Mouse (Mus musculus) forebrain, embryonic 11.5 days (tissue): ENCODE results near the gene Ptprm. TPM values are rescaled to one million over a fixed set of nuclear protein-coding genes. Genes with fewer than 3 reads are reported as not detected.

Experiments
- ATAC-seq: fragments of 200-750 bp; cut with Nextera tagmentation; replicated peaks from 2 replicates; pipeline ENCODE4 v1.8.0; 2017; ENCODE audit warnings: moderate TSS enrichment; ENCODE audit not compliant: low FRiP score
- DNase-seq: peaks from one replicate; pipeline ENCODE4 v3.0.0-alpha.2; 2017; ENCODE audit warnings: low spot score
- H3K27ac ChIP-seq: fragments of 300-500 bp; sonication (generic); 2 replicates; pipeline ENCODE4 v1.5.1; 2014; ENCODE audit warnings: low read depth, low read length
- H3K27me3 ChIP-seq: fragments of 300-500 bp; sonication (generic); 2 replicates; pipeline ENCODE4 v1.6.1; 2014; ENCODE audit warnings: mild to moderate bottlenecking, low read length, mixed read lengths; ENCODE audit not compliant: control insufficient read depth, insufficient read depth
- H3K36me3 ChIP-seq: fragments of 300-500 bp; sonication (generic); 2 replicates; pipeline ENCODE4 v1.6.1; 2014; ENCODE audit warnings: mild to moderate bottlenecking, low read length, moderate library complexity, mixed read lengths; ENCODE audit not compliant: control insufficient read depth, insufficient read depth
- H3K4me1 ChIP-seq: fragments of 300-500 bp; sonication (generic); replicated peaks from 2 replicates; pipeline ENCODE4 v1.6.1; 2014; ENCODE audit warnings: low read length, mixed read lengths; ENCODE audit not compliant: control insufficient read depth, insufficient read depth
- H3K4me2 ChIP-seq: fragments of 300-500 bp; sonication (generic); 2 replicates; pipeline ENCODE4 v1.6.1; 2014; ENCODE audit warnings: low read depth, mild to moderate bottlenecking, low read length, moderate library complexity, mixed read lengths; ENCODE audit not compliant: severe bottlenecking
- H3K4me3 ChIP-seq: fragments of 300-500 bp; sonication (generic); 2 replicates; pipeline ENCODE4 v1.5.1; 2014; ENCODE audit warnings: low read depth, low read length
- H3K9ac ChIP-seq: fragments of 300-500 bp; sonication (generic); 2 replicates; pipeline ENCODE4 v1.6.1; 2014; ENCODE audit warnings: low read length
- H3K9me3 ChIP-seq: fragments of 300-500 bp; sonication (generic); 2 replicates; pipeline ENCODE4 v1.6.1; 2016; ENCODE audit warnings: low read length, mixed read lengths; ENCODE audit not compliant: control insufficient read depth
- WGBS: fragments of 180-500 bp; shearing (Covaris S2); extraction: QIAGEN DNeasy Blood & Tissue Kit; methylation state at CpG from one replicate; pipeline ENCODE4 v1.1.7; 2014; 5-methylcytosine and 5-hydroxymethylcytosine counted together
- polyA plus RNA-seq: library from polyadenylated mRNA; unstranded; fragments of >200 nt; fragmentation: Nextera tagmentation; extraction: Ambion mirVana; gene quantifications from 2 replicates; pipeline ENCODE4 v1.2.1, GENCODE M21; 2014

Gene Ptprm
- polyA plus RNA-seq, 1 experiment from 2014 or later: 11.7 TPM

- H3K9me3 ChIP-seq: no peaks in the 10 kb centered on the region
- H3K27ac ChIP-seq: no peak overlapping the region
- WGBS: 52% methylated on average over 2 of the region's 2 CpGs
- H3K4me1 ChIP-seq: no peaks in the 10 kb centered on the region
- H3K4me2 ChIP-seq: no peak overlapping the region
- no peaks in the 10 kb centered on the region for H3K27me3 ChIP-seq
- no peak for DNase-seq
- H3K9ac ChIP-seq: no peak overlapping the region
- no peak overlapping the region for H3K4me3 ChIP-seq
- no peaks in the 10 kb centered on the region for H3K36me3 ChIP-seq
- ATAC-seq: peak; percentile 24; the same call in 1 of the 2 replicates
Observed at GRCm38 (mm10) chr17:67175836-67176235, 178.4 kb downstream of the Ptprm start.

DNA sequence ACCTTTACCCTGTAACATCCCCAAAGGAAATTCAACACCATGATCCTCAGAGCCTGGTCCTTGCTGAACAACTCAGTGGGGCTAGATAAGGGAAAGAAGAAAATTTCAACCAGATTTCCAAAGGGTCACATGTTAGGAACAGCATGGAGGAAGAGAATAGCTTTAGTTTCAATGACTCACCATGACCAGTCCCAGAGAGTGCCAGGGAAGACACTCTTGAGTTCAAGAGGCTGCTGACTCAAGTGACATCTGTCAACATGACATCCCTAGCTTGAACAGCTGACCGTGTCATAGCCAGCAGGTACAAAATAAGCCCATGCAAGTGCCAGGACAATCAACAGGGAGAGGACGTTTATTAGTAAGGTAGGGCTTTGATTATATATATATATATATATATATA is 182.9 kb downstream of the Ptprm start:
- ATAC-seq (no peak), DNase-seq (no peak)
- Histone ChIP-seq H3K4me2 (no peak overlapping the region), H3K4me3 (no peak overlapping the region), H3K9ac (no peak overlapping the region), H3K9me3 (no peaks in the 10 kb centered on the region), H3K27ac (no peak overlapping the region), H3K4me1 (no peaks in the 10 kb centered on the region), H3K36me3 (no peaks in the 10 kb centered on the region), H3K27me3 (no peaks in the 10 kb centered on the region)
- WGBS: 90% methylated on average over 2 of the region's 2 CpGs

- no peaks in the 10 kb centered on the region for H3K36me3 ChIP-seq
Observed at GRCm38 (mm10) chr17:67170696-67171095, 183.6 kb downstream of the Ptprm start.

DNA sequence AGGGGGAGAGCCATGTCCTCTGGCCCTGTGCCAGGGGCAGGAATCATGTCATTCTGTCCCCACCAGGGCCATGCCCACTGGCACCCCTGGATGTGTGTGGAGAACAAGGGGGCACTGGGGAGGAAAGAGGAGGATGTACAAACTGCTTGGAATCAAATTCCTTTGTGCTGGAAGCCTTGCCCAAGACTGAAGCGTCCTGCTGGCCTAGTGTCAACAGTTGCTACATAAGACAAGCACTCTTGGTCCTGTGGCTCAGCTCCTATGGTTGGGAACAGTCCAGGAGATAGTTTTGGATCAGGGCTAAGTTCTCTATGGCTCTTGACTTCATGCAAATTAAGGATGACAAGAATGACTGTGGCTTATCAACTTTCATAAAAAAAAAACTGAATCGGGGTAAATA is 188.4 kb downstream of the Ptprm start:
- H3K4me2 ChIP-seq: no peak overlapping the region
- no peaks in the 10 kb centered on the region for H3K4me1 ChIP-seq
- no peaks in the 10 kb centered on the region for H3K9me3 ChIP-seq
- DNase-seq (no peak), ATAC-seq (no peak)
- H3K4me3 ChIP-seq: no peak overlapping the region
- H3K27me3 ChIP-seq: no peaks in the 10 kb centered on the region
- 91% methylated on average over 2 of the region's 2 CpGs for WGBS
- no peak overlapping the region for H3K9ac ChIP-seq
- H3K27ac ChIP-seq: no peak overlapping the region
- no peaks in the 10 kb centered on the region for H3K36me3 ChIP-seq

More at GRCm38 (mm10) chr17:67170696-67171095, 183.6 kb downstream of the Ptprm start:
- Histone ChIP-seq H3K9me3 (no peaks in the 10 kb centered on the region), H3K9ac (no peak overlapping the region), H3K4me3 (no peak overlapping the region), H3K27ac (no peak overlapping the region), H3K4me1 (no peaks in the 10 kb centered on the region), H3K4me2 (no peak overlapping the region), H3K27me3 (no peaks in the 10 kb centered on the region)
- no peak for DNase-seq
- WGBS: 82% methylated on average over 7 of the region's 7 CpGs
- no peak for ATAC-seq

GRCm38 (mm10) chr17:67159611-67160010 is 194.6 kb downstream of the Ptprm start:
- Histone ChIP-seq H3K9ac (no peak overlapping the region), H3K4me3 (no peak overlapping the region), H3K4me2 (no peak overlapping the region), H3K36me3 (no peaks in the 10 kb centered on the region), H3K27me3 (no peaks in the 10 kb centered on the region), H3K9me3 (no peaks in the 10 kb centered on the region), H3K4me1 (no peaks in the 10 kb centered on the region), H3K27ac (no peak overlapping the region)
- ATAC-seq (no peak), DNase-seq (no peak)
- WGBS: 92% methylated on average over 8 of the region's 8 CpGs

GRCm38 (mm10) chr17:67157089-67157752 is 197.0 kb downstream of the Ptprm start:
- no peak overlapping the region for H3K4me3 ChIP-seq
- ATAC-seq (no peak), DNase-seq (no peak)
- H3K9ac ChIP-seq: no peak overlapping the region
- no peaks in the 10 kb centered on the region for H3K4me1 ChIP-seq
- no peak overlapping the region for H3K4me2 ChIP-seq
- H3K9me3 ChIP-seq: no peaks in the 10 kb centered on the region
- H3K27ac ChIP-seq: no peak overlapping the region
- H3K27me3 ChIP-seq: no peaks in the 10 kb centered on the region
- 85% methylated on average over 7 of the region's 7 CpGs for WGBS
- H3K36me3 ChIP-seq: no peaks in the 10 kb centered on the region

- DNase-seq: no peak
- Histone ChIP-seq H3K36me3 (no peaks in the 10 kb centered on the region), H3K4me2 (no peak overlapping the region), H3K4me3 (no peak overlapping the region), H3K27ac (no peak overlapping the region), H3K4me1 (no peaks in the 10 kb centered on the region), H3K9me3 (no peaks in the 10 kb centered on the region), H3K27me3 (no peaks in the 10 kb centered on the region), H3K9ac (no peak overlapping the region)
- ATAC-seq: no peak
- WGBS: 89% methylated on average over 3 of the region's 3 CpGs
Observed at GRCm38 (mm10) chr17:67152218-67152617, 202.0 kb downstream of the Ptprm start.

GRCm38 (mm10) chr17:67150441-67150840 is 203.8 kb downstream of the Ptprm start:
- Histone ChIP-seq H3K4me3 (no peak overlapping the region), H3K9ac (no peak overlapping the region), H3K9me3 (no peaks in the 10 kb centered on the region), H3K4me1 (no peaks in the 10 kb centered on the region), H3K27ac (no peak overlapping the region), H3K4me2 (no peak overlapping the region), H3K27me3 (no peaks in the 10 kb centered on the region), H3K36me3 (no peaks in the 10 kb centered on the region)
- WGBS: 85% methylated on average over 2 of the region's 2 CpGs
- DNase-seq (no peak), ATAC-seq (no peak)

GRCm38 (mm10) chr17:67142183-67142756 is 212.0 kb downstream of the Ptprm start:
- ATAC-seq (no peak), DNase-seq (no peak)
- WGBS: 86% methylated on average over 4 of the region's 4 CpGs
- H3K27ac ChIP-seq: no peak overlapping the region
- no peaks in the 10 kb centered on the region for H3K9me3 ChIP-seq
- no peaks in the 10 kb centered on the region for H3K27me3 ChIP-seq
- H3K4me2 ChIP-seq: no peak overlapping the region
- no peak overlapping the region for H3K4me3 ChIP-seq
- H3K36me3 ChIP-seq: no peaks in the 10 kb centered on the region
- no peak overlapping the region for H3K9ac ChIP-seq
- H3K4me1 ChIP-seq: no peaks in the 10 kb centered on the region
